Mouse (Mus musculus): ENCODE results near the gene Srprb.
A peak's percentile ranks its signal among the peaks of the same experiment; 100 is the strongest.

Gene Srprb

GRCm38 (mm10) chr9:103201561-103202260 is at the start of gene Srprb:
Gene Srprb, minus strand, starts transcription at chr9:103202137.
- DNase-seq, result peak; percentile 94 to 98

- no peak for DNase-seq
Measured at GRCm38 (mm10) chr9:103248618-103249017, 46.7 kb upstream of the Srprb start.

- no peak for DNase-seq
Measured at GRCm38 (mm10) chr9:103246526-103247168, 44.7 kb upstream of the Srprb start.

GRCm38 (mm10) chr9:103243640-103244039 is 41.7 kb upstream of the Srprb start:
- DNase-seq, result no peak

- DNase-seq, result no peak
Measured at GRCm38 (mm10) chr9:103241206-103241605, 39.3 kb upstream of the Srprb start.

- DNase-seq, result no peak
Measured at GRCm38 (mm10) chr9:103239471-103239870, 37.5 kb upstream of the Srprb start.

GRCm38 (mm10) chr9:103234565-103235165 is 32.7 kb upstream of the Srprb start:
- peak in 1 of 2 experiments; percentile 5 for DNase-seq

GRCm38 (mm10) chr9:103234059-103234458 is 32.1 kb upstream of the Srprb start:
- DNase-seq, result no peak

- no peak for DNase-seq
Measured at GRCm38 (mm10) chr9:103233006-103233395, 31.1 kb upstream of the Srprb start.

- DNase-seq, result no peak
Measured at GRCm38 (mm10) chr9:103232232-103233005, 30.5 kb upstream of the Srprb start.

- DNase-seq, result peak; percentile 28 to 29
Measured at GRCm38 (mm10) chr9:103230151-103230951, 28.4 kb upstream of the Srprb start, which contains the start of the genes Gm20425 and Trf. Gene Gm20425, minus strand, starts transcription at chr9:103230307. Gene Trf, minus strand, starts transcription at chr9:103230444.

GRCm38 (mm10) chr9:103229037-103229867 is 27.3 kb upstream of the Srprb start:
- no peak for DNase-seq

GRCm38 (mm10) chr9:103228370-103229003 is 26.6 kb upstream of the Srprb start:
- DNase-seq, result no peak

- no peak for DNase-seq
Measured at GRCm38 (mm10) chr9:103227760-103228159, 25.8 kb upstream of the Srprb start.

- DNase-seq, result no peak
Measured at GRCm38 (mm10) chr9:103226806-103227205, 24.9 kb upstream of the Srprb start.

GRCm38 (mm10) chr9:103225464-103225863 is 23.5 kb upstream of the Srprb start:
- DNase-seq, result no peak

- DNase-seq, result no peak
Measured at GRCm38 (mm10) chr9:103224721-103225120, 22.8 kb upstream of the Srprb start.

GRCm38 (mm10) chr9:103214281-103214680 is 12.3 kb upstream of the Srprb start:
- DNase-seq, result no peak

- DNase-seq, result no peak
Measured at GRCm38 (mm10) chr9:103213631-103214030, 11.7 kb upstream of the Srprb start.

GRCm38 (mm10) chr9:103212654-103213420 is 10.9 kb upstream of the Srprb start:
- no peak for DNase-seq

Measured in cerebellum, adult 18-20 months (tissue).